Mouse (Mus musculus) left cerebral cortex, postnatal 14 days (tissue): ENCODE data around the gene Cdkn2aip. TPM values are rescaled to one million over a fixed set of nuclear protein-coding genes. Genes with fewer than 3 reads are reported as not detected.

Experiments used
- DNase-seq, 2 experiments: peaks; one replicate each; pipeline ENCODE4 v3.0.0; 2021 to 2022; ENCODE audit warnings: low spot score in 2 of 2, mixed read lengths in 1 of 2
- intact Hi-C: fragments of 180-260 bp; cut with DNase I; formaldehyde crosslinking; loops from one replicate; pipeline ENCODE4 v1.15.1; 2025
- total RNA-seq, 2 experiments: library from RNA; stranded (reverse); gene quantifications; 2 replicates each; pipeline ENCODE4 v1.2.3; 2021

Gene Cdkn2aip
- total RNA-seq, 2 experiments from 2014 or later = 13.5 to 15.8 TPM

DNA sequence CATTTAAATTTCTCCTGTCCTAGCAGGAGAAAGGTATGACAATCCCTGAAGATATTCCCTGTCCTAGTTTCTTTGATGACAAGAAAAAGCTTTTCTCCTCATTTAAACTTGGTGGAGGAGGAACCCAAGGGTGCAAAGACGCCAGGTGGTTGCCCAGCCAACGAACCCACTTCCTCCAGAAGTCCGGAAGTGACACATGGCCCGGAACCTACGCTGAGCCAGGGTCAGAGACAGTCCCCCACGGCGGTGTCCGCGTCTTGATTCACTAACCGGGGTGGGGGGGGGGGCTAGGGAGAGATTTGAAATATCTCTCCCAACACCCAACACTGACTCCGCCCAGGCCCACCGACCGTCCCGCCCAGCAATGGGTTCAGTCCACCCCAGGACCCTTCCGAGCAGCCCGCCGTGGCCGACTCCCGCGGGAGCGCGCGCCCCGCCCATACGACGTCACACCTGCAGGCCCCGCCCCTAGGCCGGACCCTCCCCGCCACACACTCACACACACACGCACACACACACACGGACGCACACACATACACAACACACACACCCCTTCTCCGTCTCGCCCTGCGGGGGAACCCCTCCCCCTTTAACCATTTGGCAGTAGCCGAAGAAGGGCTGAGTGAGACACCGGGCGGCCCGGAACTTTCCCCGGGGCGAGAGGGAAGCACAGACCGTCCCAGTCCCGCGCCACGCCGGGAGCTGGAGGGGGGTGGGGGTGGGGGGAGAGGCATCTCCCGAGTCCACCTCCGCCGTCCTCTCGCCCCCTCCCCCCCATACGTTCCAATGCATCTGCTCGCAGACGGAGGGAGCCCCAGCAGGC, 40.2 kb downstream of the Cdkn2aip start:
- intact Hi-C loops = no loop called here
- peak; percentile 83 to 87 for DNase-seq

GRCm38 (mm10) chr8:47664231-47664785, 49.4 kb downstream of the Cdkn2aip start:
- intact Hi-C loops = no loop called here
- no peak for DNase-seq

DNA sequence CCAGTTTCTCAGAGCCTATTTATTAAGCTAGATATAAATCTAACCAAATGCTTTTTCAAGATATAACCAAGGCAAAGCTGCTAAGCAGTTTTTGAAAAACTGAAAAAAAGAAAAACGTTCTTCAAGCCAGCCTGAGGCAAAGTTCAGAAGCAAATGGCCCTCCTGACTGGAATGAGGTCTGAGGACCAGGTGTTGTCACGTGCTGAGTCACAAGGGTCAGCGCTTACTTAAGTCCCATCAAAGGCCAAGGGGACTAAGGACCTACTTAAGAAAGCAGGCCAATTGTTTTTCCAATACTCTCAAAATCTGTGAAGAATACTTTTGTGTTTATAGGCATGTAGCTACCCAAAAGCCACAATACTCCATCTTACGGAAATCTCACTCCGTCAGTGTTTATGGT, 50.5 kb downstream of the Cdkn2aip start:
- intact Hi-C loops = no loop called here
- no peak for DNase-seq

GRCm38 (mm10) chr8:47662716-47663115, 51.0 kb downstream of the Cdkn2aip start:
- intact Hi-C loops = no loop called here
- DNase-seq = no peak

GRCm38 (mm10) chr8:47660394-47660793, 53.3 kb downstream of the Cdkn2aip start:
- peak in 1 of 2 experiments; percentile 48 for DNase-seq
- intact Hi-C loops = no loop called here

DNA sequence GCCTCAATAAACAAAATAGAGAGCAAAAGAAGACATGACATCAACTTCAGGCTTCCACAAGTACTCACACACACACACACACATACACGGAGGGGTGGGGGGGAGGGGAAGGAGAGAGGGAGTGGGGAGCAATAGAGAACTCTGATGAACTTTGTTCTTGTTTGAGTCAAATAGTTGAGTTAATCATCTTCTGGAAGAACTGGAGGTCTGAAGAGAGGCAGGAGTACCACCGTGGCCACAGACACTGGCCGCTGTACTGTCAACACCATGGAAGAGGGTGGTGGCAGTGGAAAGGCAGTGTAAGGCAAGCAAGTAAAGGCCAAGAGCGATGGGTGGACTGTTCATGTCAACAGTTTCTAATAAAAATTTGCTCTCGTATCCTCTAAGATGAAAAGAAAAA, 54.3 kb downstream of the Cdkn2aip start:
- intact Hi-C loops = no loop called here

More for the DNA sequence above, 54.3 kb downstream of the Cdkn2aip start:
- DNase-seq = no peak

Other genes starting within 250 kb of the Cdkn2aip start
- gene Trappc11, start 180.5 kb downstream of the Cdkn2aip start, total RNA-seq = 10 to 100 TPM; 52.9 to 56.2 TPM
- gene Rwdd4a, start 180.3 kb downstream of the Cdkn2aip start, total RNA-seq = 10 to 100 TPM; 28.9 to 32.8 TPM
- 10 to 100 TPM; 41.6 to 44.7 TPM for gene Ing2, start 38.4 kb downstream of the Cdkn2aip start, total RNA-seq
- not detected for gene Cldn24, start 108.2 kb upstream of the Cdkn2aip start, total RNA-seq
- gene Cldn22, start 110.5 kb upstream of the Cdkn2aip start, total RNA-seq = 1 to 10 TPM in 1 of 2 experiments, not detected in 1; 1.0 TPM